Mouse (Mus musculus) activated CD4-positive, CD25-positive, alpha-beta regulatory T cell (primary cell): Measurements from ENCODE around the gene Fancg. TPM values are rescaled to one million over a fixed set of nuclear protein-coding genes. Genes with fewer than 3 reads are reported as not detected.

Experiments
- polyA plus RNA-seq, 2 experiments: library from polyadenylated mRNA; unstranded; fragments of 100-300 nt; shearing (Covaris generic); gene quantifications; one replicate each; pipeline ENCODE4 v1.2.1; 2017

The Fancg gene
- polyA plus RNA-seq, result 10 to 100 TPM; 22.2 to 26.7 TPM

GRCm38 (mm10) chr4:43010161-43011038 lies at the start of gene Fancg:
Fancg (minus strand) TSS chr4:43010506.

GRCm38 (mm10) chr4:43058753-43059654 lies 48.7 kb upstream of the Fancg start, which contains the start of gene Unc13b:
Unc13b (plus strand) TSS chr4:43058953.

GRCm38 (mm10) chr4:43045659-43046302 lies 35.5 kb upstream of the Fancg start, which contains the start of gene Fam214b:
Fam214b (minus strand) TSS chr4:43046220.

GRCm38 (mm10) chr4:43031237-43031995 lies 21.1 kb upstream of the Fancg start, which contains the start of gene Stoml2:
Stoml2 (minus strand) TSS chr4:43031710.

GRCm38 (mm10) chr4:43025084-43025960 lies 15.0 kb upstream of the Fancg start, which contains the start of gene Pigo:
Pigo (minus strand) TSS chr4:43025819.

GRCm38 (mm10) chr4:43000141-43000986 lies 9.9 kb downstream of the Fancg start, which contains the start of gene Vcp:
Vcp (minus strand) TSS chr4:43000507.

GRCm38 (mm10) chr4:42969304-42969703 lies 41.0 kb downstream of the Fancg start, which contains the start of gene 1700022I11Rik:
1700022I11Rik (plus strand) TSS chr4:42969604.

Other genes starting within 250 kb of the Fancg start
- not detected for gene Ccl21a, start 236.5 kb downstream of the Fancg start, polyA plus RNA-seq
- gene Fam205a1, start 156.6 kb downstream of the Fancg start, polyA plus RNA-seq, result not detected
- under 1 TPM; 0.10 to 0.12 TPM for gene Gm12394, start 153.7 kb downstream of the Fancg start, polyA plus RNA-seq
- gene Fam205c, start 136.3 kb downstream of the Fancg start, polyA plus RNA-seq, result under 1 TPM in 1 of 2 experiments, not detected in 1; 0.36 TPM
- under 1 TPM; 0.10 to 0.36 TPM for gene Phf24, start 93.8 kb downstream of the Fancg start, polyA plus RNA-seq
- 10 to 100 TPM; 11.1 to 13.6 TPM for gene Dnajb5, start 60.7 kb downstream of the Fancg start, polyA plus RNA-seq
- under 1 TPM in 1 of 2 experiments, not detected in 1; 0.42 TPM for gene 1700022I11Rik, start 40.9 kb downstream of the Fancg start, polyA plus RNA-seq
- gene Vcp, start 10.0 kb downstream of the Fancg start, polyA plus RNA-seq, result 100 to 1,000 TPM; 311 to 420 TPM
- 10 to 100 TPM; 27.7 to 33.8 TPM for gene Pigo, start 15.3 kb upstream of the Fancg start, polyA plus RNA-seq
- gene Stoml2, start 21.2 kb upstream of the Fancg start, polyA plus RNA-seq, result 100 to 1,000 TPM; 140 to 169 TPM
- 10 to 100 TPM in 1 of 2 experiments, 1 to 10 TPM in 1; 6.0 to 10.6 TPM for gene Fam214b, start 35.7 kb upstream of the Fancg start, polyA plus RNA-seq
- under 1 TPM in 1 of 2 experiments, not detected in 1; 0.28 TPM for gene Unc13b, start 48.4 kb upstream of the Fancg start, polyA plus RNA-seq